Mouse (Mus musculus): ENCODE measurements at regions not wholly inside any gene's neighbourhood (a gene's known extent, or its start where the extent isn't known, plus 50 kb on each side); places are given as distances from the start of the nearest gene placed in this dataset.

GRCm38 (mm10) chr3:150365766-150366165, 1071.9 kb upstream of the Adgrl4 start:
- no peak overlapping the region for H3K27ac ChIP-seq (replicated peaks; ENCODE audit: low read depth, low read length)
- H3K27me3 ChIP-seq (ENCODE audit: control insufficient read depth, insufficient read depth, low read length), result no peaks in the 10 kb centered on the region
- H3K36me3 ChIP-seq (ENCODE audit: control insufficient read depth, insufficient read depth, low read length), result no peaks in the 10 kb centered on the region
- H3K4me2 ChIP-seq (replicated peaks; ENCODE audit: low read depth, low read length, severe bottlenecking), result no peak overlapping the region
- no peak for DNase-seq (ENCODE audit: low spot score)
- WGBS, result 87% methylated on average over 3 of the region's 3 CpGs
- no peak overlapping the region for H3K4me3 ChIP-seq (replicated peaks; ENCODE audit: low read length)
- no peak for ATAC-seq (ENCODE audit: low FRiP score, low read depth)
- H3K9me3 ChIP-seq (ENCODE audit: control insufficient read depth, low read length), result no peaks in the 10 kb centered on the region
- no peaks in the 10 kb centered on the region for H3K4me1 ChIP-seq (ENCODE audit: control insufficient read depth, insufficient read depth, low read length)
- no peak overlapping the region for H3K9ac ChIP-seq (ENCODE audit: low read depth, low read length, severe bottlenecking)
- no peak for TF ChIP-seq POLR2A (IDR thresholded peaks at IDR 0.05; ENCODE audit: borderline replicate concordance, extremely low read depth, insufficient read depth, insufficient read length)

- Histone ChIP-seq H3K9me3 (ENCODE audit: control insufficient read depth, low read length) (no peaks in the 10 kb centered on the region), H3K27ac (replicated peaks; ENCODE audit: low read depth, low read length) (no peak overlapping the region), H3K36me3 (ENCODE audit: control insufficient read depth, insufficient read depth, low read length) (no peaks in the 10 kb centered on the region), H3K27me3 (ENCODE audit: control insufficient read depth, insufficient read depth, low read length) (no peaks in the 10 kb centered on the region), H3K4me2 (replicated peaks; ENCODE audit: low read depth, low read length, severe bottlenecking) (no peak overlapping the region), H3K4me1 (ENCODE audit: control insufficient read depth, insufficient read depth, low read length) (no peaks in the 10 kb centered on the region), H3K4me3 (replicated peaks; ENCODE audit: low read length) (no peak overlapping the region), H3K9ac (ENCODE audit: low read depth, low read length, severe bottlenecking) (no peak overlapping the region)
- no peak for ATAC-seq (ENCODE audit: low FRiP score, low read depth)
- WGBS, result 21% methylated on average over 1 of the region's 1 CpGs
- no peak for TF ChIP-seq POLR2A (IDR thresholded peaks at IDR 0.05; ENCODE audit: borderline replicate concordance, extremely low read depth, insufficient read depth, insufficient read length)
- DNase-seq (ENCODE audit: low spot score), result peak; percentile 65
Observed at GRCm38 (mm10) chr3:150384996-150385627, 1052.6 kb upstream of the Adgrl4 start.

- ATAC-seq (ENCODE audit: low FRiP score, low read depth) (no peak), DNase-seq (ENCODE audit: low spot score) (peak; percentile 23)
- H3K9ac ChIP-seq (ENCODE audit: low read depth, low read length, severe bottlenecking), result no peak overlapping the region
- no peaks in the 10 kb centered on the region for H3K36me3 ChIP-seq (ENCODE audit: control insufficient read depth, insufficient read depth, low read length)
- H3K4me1 ChIP-seq (ENCODE audit: control insufficient read depth, insufficient read depth, low read length), result no peaks in the 10 kb centered on the region
- H3K27ac ChIP-seq (replicated peaks; ENCODE audit: low read depth, low read length), result no peak overlapping the region
- H3K4me3 ChIP-seq (replicated peaks; ENCODE audit: low read length), result no peak overlapping the region
- H3K27me3 ChIP-seq (ENCODE audit: control insufficient read depth, insufficient read depth, low read length), result no peaks in the 10 kb centered on the region
- no peak for TF ChIP-seq POLR2A (IDR thresholded peaks at IDR 0.05; ENCODE audit: borderline replicate concordance, extremely low read depth, insufficient read depth, insufficient read length)
- no peak overlapping the region for H3K4me2 ChIP-seq (replicated peaks; ENCODE audit: low read depth, low read length, severe bottlenecking)
- no peaks in the 10 kb centered on the region for H3K9me3 ChIP-seq (ENCODE audit: control insufficient read depth, low read length)
- WGBS, result 87% methylated on average over 2 of the region's 2 CpGs
Observed at GRCm38 (mm10) chr3:150401694-150402301, 1035.9 kb upstream of the Adgrl4 start.

GRCm38 (mm10) chr3:150406086-150406485, 1031.6 kb upstream of the Adgrl4 start:
- Histone ChIP-seq H3K36me3 (ENCODE audit: control insufficient read depth, insufficient read depth, low read length) (no peaks in the 10 kb centered on the region), H3K4me1 (ENCODE audit: control insufficient read depth, insufficient read depth, low read length) (no peaks in the 10 kb centered on the region), H3K27me3 (ENCODE audit: control insufficient read depth, insufficient read depth, low read length) (no peaks in the 10 kb centered on the region), H3K9ac (ENCODE audit: low read depth, low read length, severe bottlenecking) (no peak overlapping the region), H3K4me2 (replicated peaks; ENCODE audit: low read depth, low read length, severe bottlenecking) (no peak overlapping the region), H3K4me3 (replicated peaks; ENCODE audit: low read length) (no peak overlapping the region), H3K9me3 (ENCODE audit: control insufficient read depth, low read length) (no peaks in the 10 kb centered on the region), H3K27ac (replicated peaks; ENCODE audit: low read depth, low read length) (no peak overlapping the region)
- ATAC-seq (ENCODE audit: low FRiP score, low read depth) (no peak), DNase-seq (ENCODE audit: low spot score) (no peak)
- 90% methylated on average over 6 of the region's 6 CpGs for WGBS
- TF ChIP-seq POLR2A (IDR thresholded peaks at IDR 0.05; ENCODE audit: borderline replicate concordance, extremely low read depth, insufficient read depth, insufficient read length), result no peak

GRCm38 (mm10) chr3:150415277-150415676, 1022.4 kb upstream of the Adgrl4 start:
- no peaks in the 10 kb centered on the region for H3K27me3 ChIP-seq (ENCODE audit: control insufficient read depth, insufficient read depth, low read length)
- H3K9ac ChIP-seq (ENCODE audit: low read depth, low read length, severe bottlenecking), result no peak overlapping the region
- 88% methylated on average over 2 of the region's 2 CpGs for WGBS
- H3K27ac ChIP-seq (replicated peaks; ENCODE audit: low read depth, low read length), result no peak overlapping the region
- no peaks in the 10 kb centered on the region for H3K36me3 ChIP-seq (ENCODE audit: control insufficient read depth, insufficient read depth, low read length)
- ATAC-seq (ENCODE audit: low FRiP score, low read depth) (no peak), DNase-seq (ENCODE audit: low spot score) (no peak)
- H3K9me3 ChIP-seq (ENCODE audit: control insufficient read depth, low read length), result no peaks in the 10 kb centered on the region
- no peak overlapping the region for H3K4me2 ChIP-seq (replicated peaks; ENCODE audit: low read depth, low read length, severe bottlenecking)
- no peak for TF ChIP-seq POLR2A (IDR thresholded peaks at IDR 0.05; ENCODE audit: borderline replicate concordance, extremely low read depth, insufficient read depth, insufficient read length)
- no peak overlapping the region for H3K4me3 ChIP-seq (replicated peaks; ENCODE audit: low read length)
- no peaks in the 10 kb centered on the region for H3K4me1 ChIP-seq (ENCODE audit: control insufficient read depth, insufficient read depth, low read length)

Data from limb, embryonic 14.5 days (tissue).